Mouse (Mus musculus): ENCODE measurements around the gene Tmem199. TPM values are rescaled to one million over a fixed set of nuclear protein-coding genes. Genes with fewer than 3 reads are reported as not detected.

The Tmem199 gene
- polyA plus RNA-seq, 1 experiment from 2014 or later, result 57.9 TPM

DNA sequence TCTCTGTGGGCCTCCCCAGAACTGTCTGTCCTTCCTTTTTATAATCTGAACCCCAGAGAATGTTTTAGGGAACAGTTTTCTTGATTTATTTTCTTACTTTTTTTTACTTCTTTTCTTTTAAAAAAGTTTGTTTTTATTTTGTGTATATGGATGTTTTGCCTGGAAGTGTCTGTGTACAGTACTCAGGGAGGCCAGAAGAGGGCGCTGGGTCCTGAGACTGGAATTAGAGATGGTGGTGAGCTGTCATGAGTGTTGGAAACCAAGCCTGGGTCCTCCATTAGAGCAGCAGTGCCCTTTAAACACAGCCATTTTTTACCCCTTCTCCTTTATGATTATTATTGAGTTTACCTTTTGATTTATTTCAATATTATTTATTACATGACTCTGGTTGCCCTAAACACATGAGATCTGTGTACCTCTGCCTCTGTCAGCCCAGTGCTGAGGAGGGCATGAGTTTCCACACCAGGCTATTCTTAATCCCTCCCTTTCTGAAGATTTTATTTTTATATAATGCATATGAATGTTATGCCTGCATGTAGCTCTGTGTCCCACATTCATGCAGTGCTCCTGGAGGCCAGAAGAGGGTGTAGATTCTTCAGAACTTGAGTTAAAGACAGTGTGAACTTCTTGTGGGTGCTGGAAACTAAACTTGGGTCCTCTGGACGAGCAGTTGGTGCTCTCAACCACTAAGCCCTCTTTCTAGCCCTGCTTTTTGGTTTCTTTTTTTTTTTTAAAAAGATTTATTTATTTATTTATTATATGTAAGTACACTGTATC is 3.8 kb upstream of the Tmem199 start:
- peaks cover 65% of the 10 kb centered on the region for H3K36me3 ChIP-seq (ENCODE audit: control insufficient read depth, insufficient read depth, low read length)
- DNase-seq (ENCODE audit: low spot score), result peak; percentile 50
- ATAC-seq (replicated peaks; ENCODE audit: low FRiP score, low TSS enrichment, low read depth), result no peak

DNA sequence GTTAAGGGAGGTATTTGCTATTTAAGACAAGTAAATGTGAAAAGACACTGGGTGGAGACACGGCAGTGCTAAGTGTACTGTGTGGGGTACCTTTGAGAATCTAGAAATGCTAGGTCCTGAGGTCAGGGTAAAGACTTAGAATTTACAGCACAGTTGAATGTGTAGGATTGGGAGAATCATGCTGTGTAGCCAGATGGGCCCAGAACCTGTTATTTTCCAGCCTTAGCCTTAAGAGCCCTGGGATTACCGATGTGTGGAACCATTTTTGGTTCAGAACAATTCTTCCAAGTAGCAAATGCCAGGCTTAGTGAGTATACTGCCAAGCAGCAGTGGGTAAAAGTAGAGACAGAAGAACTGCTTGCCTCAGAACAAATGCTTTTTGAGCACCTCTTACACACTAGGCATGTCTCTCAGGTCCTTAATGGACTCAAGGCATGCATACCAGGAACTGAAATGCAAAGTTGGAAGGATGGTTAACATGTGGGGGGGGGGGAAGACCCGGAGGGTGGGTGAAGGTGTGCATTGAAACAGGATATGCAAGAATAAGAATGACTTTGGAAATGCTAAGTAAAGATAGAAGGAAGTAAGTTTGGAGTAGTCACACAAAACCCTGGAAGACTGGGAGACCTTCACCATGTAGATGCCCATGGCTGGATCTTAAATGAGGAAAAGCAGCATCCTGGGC is 1.3 kb upstream of the Tmem199 start:
- peaks cover 53% of the 10 kb centered on the region for H3K36me3 ChIP-seq (ENCODE audit: control insufficient read depth, insufficient read depth, low read length)
- H3K27me3 ChIP-seq (replicated peaks; ENCODE audit: control insufficient read depth, insufficient read depth, low read length), result no peaks in the 10 kb centered on the region
- 77% methylated on average over 3 of the region's 3 CpGs for WGBS
- no peaks in the 10 kb centered on the region for H3K9me3 ChIP-seq (ENCODE audit: control insufficient read depth, low read length)
- H3K27ac ChIP-seq (ENCODE audit: low read depth), result no peak overlapping the region
- peak overlapping the region; percentile 89 for H3K9ac ChIP-seq (ENCODE audit: low read length)
- ATAC-seq (replicated peaks; ENCODE audit: low FRiP score, low TSS enrichment, low read depth) (no peak), DNase-seq (ENCODE audit: low spot score) (no peak)
- peaks cover 12% of the 10 kb centered on the region for H3K4me1 ChIP-seq (replicated peaks; ENCODE audit: control insufficient read depth, insufficient read depth, low read length)
- H3K4me2 ChIP-seq (ENCODE audit: low read length), result peak overlapping the region; percentile 89
- H3K4me3 ChIP-seq (ENCODE audit: low read depth, low read length), result peak overlapping the region; percentile 91

More for the DNA sequence above, 3.8 kb upstream of the Tmem199 start:
- Histone ChIP-seq H3K9me3 (ENCODE audit: control insufficient read depth, low read length) (no peaks in the 10 kb centered on the region), H3K9ac (ENCODE audit: low read length) (no peak overlapping the region), H3K4me2 (ENCODE audit: low read length) (no peak overlapping the region), H3K27me3 (replicated peaks; ENCODE audit: control insufficient read depth, insufficient read depth, low read length) (no peaks in the 10 kb centered on the region), H3K27ac (ENCODE audit: low read depth) (no peak overlapping the region), H3K4me1 (replicated peaks; ENCODE audit: control insufficient read depth, insufficient read depth, low read length) (peaks cover 12% of the 10 kb centered on the region), H3K4me3 (ENCODE audit: low read depth, low read length) (no peak overlapping the region)
- 70% methylated on average over 2 of the region's 2 CpGs for WGBS

DNA sequence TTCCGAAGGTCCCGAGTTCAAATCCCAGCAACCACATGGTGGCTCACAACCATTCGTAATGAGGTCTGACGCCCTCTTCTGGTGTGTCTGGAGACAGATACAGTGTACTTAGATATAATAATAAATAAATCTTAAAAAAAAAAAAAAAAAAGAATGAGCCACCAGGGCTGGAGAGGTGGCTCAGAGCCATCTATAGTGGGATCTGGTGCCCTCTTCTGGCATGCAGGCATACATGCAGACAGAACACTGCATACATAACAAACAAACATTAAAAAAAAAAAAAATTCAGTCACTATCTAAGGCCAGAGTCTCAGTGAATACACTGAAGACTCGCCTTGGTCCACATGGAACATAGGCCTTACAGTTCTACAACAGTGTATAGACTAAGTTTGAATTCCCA is 2.8 kb downstream of the Tmem199 start:
- Histone ChIP-seq H3K27ac (ENCODE audit: low read depth) (no peak overlapping the region), H3K9ac (ENCODE audit: low read length) (no peak overlapping the region), H3K9me3 (ENCODE audit: control insufficient read depth, low read length) (no peaks in the 10 kb centered on the region), H3K4me1 (replicated peaks; ENCODE audit: control insufficient read depth, insufficient read depth, low read length) (peaks cover 12% of the 10 kb centered on the region), H3K36me3 (ENCODE audit: control insufficient read depth, insufficient read depth, low read length) (peaks cover 41% of the 10 kb centered on the region), H3K27me3 (replicated peaks; ENCODE audit: control insufficient read depth, insufficient read depth, low read length) (no peaks in the 10 kb centered on the region), H3K4me2 (ENCODE audit: low read length) (no peak overlapping the region), H3K4me3 (ENCODE audit: low read depth, low read length) (no peak overlapping the region)
- DNase-seq (ENCODE audit: low spot score), result no peak
- WGBS, result 86% methylated on average over 5 of the region's 5 CpGs
- ATAC-seq (replicated peaks; ENCODE audit: low FRiP score, low TSS enrichment, low read depth), result no peak

DNA sequence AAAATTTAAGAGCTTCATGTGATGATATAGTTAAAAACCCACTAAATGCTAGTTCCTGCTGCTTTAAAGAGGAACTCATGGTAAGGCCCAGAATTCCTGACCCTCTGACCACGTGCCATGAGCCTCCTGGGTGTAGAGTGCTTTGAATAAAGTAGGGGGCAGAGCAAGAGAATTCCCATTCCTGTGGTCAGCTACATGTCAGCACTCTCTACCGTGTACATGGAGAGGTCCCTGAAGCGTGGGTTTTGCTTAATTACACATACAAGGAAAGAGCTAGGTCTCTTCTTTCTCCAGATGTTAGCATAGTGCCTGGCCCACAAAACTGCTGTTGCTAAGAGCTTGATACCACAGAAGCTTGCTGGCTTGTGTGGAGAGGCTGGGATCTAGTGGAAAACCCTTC is 6.5 kb downstream of the Tmem199 start:
- no peak for DNase-seq (ENCODE audit: low spot score)
- peaks cover 36% of the 10 kb centered on the region for H3K36me3 ChIP-seq (ENCODE audit: control insufficient read depth, insufficient read depth, low read length)
- H3K4me1 ChIP-seq (replicated peaks; ENCODE audit: control insufficient read depth, insufficient read depth, low read length), result no peaks in the 10 kb centered on the region
- ATAC-seq (replicated peaks; ENCODE audit: low FRiP score, low TSS enrichment, low read depth), result no peak
- 0 out of 2 replicates have a peak, but pooled peaks cover 3% of the 10 kb centered on the region for H3K27me3 ChIP-seq (replicated peaks; ENCODE audit: control insufficient read depth, insufficient read depth, low read length)
- H3K9ac ChIP-seq (ENCODE audit: low read length), result no peak overlapping the region
- WGBS, result 79% methylated on average over 3 of the region's 3 CpGs
- no peak overlapping the region for H3K27ac ChIP-seq (ENCODE audit: low read depth)
- H3K4me3 ChIP-seq (ENCODE audit: low read depth, low read length), result no peak overlapping the region
- no peaks in the 10 kb centered on the region for H3K9me3 ChIP-seq (ENCODE audit: control insufficient read depth, low read length)
- no peak overlapping the region for H3K4me2 ChIP-seq (ENCODE audit: low read length)

DNA sequence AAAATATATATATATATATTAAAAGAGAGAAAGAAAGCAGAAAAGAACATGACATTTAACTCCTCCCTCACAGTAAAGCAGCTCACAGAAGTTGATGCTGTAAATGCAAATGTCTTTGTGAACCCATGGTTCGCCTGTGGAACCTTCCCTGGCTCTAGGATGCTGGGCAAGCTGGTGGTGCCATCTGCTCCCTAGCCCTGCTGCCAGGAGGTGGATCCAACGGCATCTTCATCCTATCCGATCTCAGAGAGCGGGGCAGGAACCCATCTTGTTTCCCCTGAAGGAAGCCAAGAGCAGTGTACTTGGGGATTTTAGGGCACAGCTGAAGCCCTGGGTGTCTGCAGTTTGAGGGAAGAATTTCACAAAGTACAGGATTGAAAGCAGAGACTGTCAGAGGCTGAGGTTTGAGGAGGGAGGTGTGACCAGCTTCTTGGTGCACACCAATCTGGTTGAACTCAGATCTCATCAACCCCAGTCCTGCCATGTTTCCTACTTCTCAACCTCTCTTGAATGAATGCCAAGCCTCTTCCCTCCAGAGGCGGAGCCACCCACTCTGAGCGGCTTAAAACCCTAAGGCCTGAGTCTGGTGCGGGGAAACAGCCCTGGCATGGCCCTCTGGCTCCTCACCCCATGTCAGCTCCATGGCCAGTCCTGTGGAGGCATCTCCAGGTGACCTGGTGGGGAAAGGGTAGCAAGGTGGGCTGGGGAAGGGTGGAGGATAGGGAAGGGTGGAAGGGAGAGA is 8.9 kb downstream of the Tmem199 start, which contains the start of gene Sebox:
Sebox (plus strand) TSS at position 539 of the 742 bp plus-strand sequence.
- DNase-seq (ENCODE audit: low spot score) (no peak), ATAC-seq (replicated peaks; ENCODE audit: low FRiP score, low TSS enrichment, low read depth) (no peak)
- H3K4me1 ChIP-seq (replicated peaks; ENCODE audit: control insufficient read depth, insufficient read depth, low read length), result no peaks in the 10 kb centered on the region
- H3K9ac ChIP-seq (ENCODE audit: low read length), result no peak within 1 kb of the TSS
- H3K9me3 ChIP-seq (ENCODE audit: control insufficient read depth, low read length), result no peaks in the 10 kb centered on the region
- WGBS, result 76% methylated on average over 7 of the region's 7 CpGs
- H3K27ac ChIP-seq (ENCODE audit: low read depth), result no peak within 1 kb of the TSS
- peaks cover 22% of the 10 kb centered on the region for H3K36me3 ChIP-seq (ENCODE audit: control insufficient read depth, insufficient read depth, low read length)
- H3K27me3 ChIP-seq (replicated peaks; ENCODE audit: control insufficient read depth, insufficient read depth, low read length), result peaks cover 11% of the 10 kb centered on the region; the same call in 1 of the 2 replicates
- H3K4me2 ChIP-seq (ENCODE audit: low read length), result no peak within 1 kb of the TSS
- H3K4me3 ChIP-seq (ENCODE audit: low read depth, low read length), result no peak within 1 kb of the TSS

DNA sequence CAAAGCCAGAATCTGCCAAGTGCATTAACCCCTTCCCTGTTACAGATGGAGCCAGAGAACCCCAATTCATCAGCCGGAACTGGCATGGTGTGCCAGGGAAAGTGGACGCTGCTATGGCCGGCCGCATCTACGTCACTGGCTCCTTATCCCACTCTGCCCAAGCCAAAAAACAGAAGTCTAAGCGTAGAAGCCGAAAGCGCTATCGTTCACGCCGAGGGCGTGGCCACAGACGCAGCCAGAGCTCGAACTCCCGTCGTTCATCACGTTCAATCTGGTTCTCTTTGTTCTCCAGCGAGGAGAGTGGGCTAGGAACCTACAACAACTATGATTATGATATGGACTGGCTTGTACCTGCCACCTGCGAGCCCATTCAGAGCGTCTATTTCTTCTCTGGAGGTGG is 10.4 kb downstream of the Tmem199 start:
- ATAC-seq (replicated peaks; ENCODE audit: low FRiP score, low TSS enrichment, low read depth), result no peak
- DNase-seq (ENCODE audit: low spot score), result no peak
- Histone ChIP-seq H3K27me3 (replicated peaks; ENCODE audit: control insufficient read depth, insufficient read depth, low read length) (peaks cover 15% of the 10 kb centered on the region), H3K27ac (ENCODE audit: low read depth) (no peak overlapping the region), H3K4me1 (replicated peaks; ENCODE audit: control insufficient read depth, insufficient read depth, low read length) (peaks cover 6% of the 10 kb centered on the region; the same call in 1 of the 2 replicates), H3K36me3 (ENCODE audit: control insufficient read depth, insufficient read depth, low read length) (peaks cover 6% of the 10 kb centered on the region; the same call in 1 of the 2 replicates), H3K9ac (ENCODE audit: low read length) (no peak overlapping the region), H3K9me3 (ENCODE audit: control insufficient read depth, low read length) (no peaks in the 10 kb centered on the region), H3K4me2 (ENCODE audit: low read length) (no peak overlapping the region), H3K4me3 (ENCODE audit: low read depth, low read length) (no peak overlapping the region)
- 75% methylated on average over 20 of the region's 20 CpGs for WGBS

DNA sequence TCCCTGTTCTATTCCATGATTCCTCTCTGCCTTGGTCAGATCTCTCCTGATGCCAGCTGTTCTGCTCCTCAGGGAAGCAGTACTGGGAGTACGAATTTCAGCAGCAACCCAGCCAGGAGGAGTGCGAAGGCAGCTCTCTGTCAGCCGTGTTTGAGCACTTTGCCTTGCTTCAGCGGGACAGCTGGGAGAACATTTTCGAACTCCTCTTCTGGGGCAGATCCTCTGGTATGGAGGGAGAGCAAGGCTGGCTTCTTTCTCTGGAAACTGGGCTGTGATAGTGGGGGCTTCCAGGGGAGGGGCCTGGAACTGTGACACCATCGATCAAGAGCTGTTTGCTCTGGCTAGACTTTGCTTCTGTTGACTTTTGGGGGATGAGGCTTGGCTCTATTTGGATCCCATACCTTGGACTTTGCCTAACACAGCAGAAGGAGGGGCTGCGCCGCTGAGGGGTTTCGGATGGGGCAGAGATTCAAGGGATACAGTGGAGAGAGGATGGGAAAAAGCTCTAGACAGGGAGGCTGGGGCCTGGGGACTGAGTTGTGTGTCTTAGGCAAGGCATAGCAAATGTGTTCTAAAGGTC is 11.3 kb downstream of the Tmem199 start:
- Histone ChIP-seq H3K9me3 (ENCODE audit: control insufficient read depth, low read length) (no peaks in the 10 kb centered on the region), H3K27ac (ENCODE audit: low read depth) (no peak overlapping the region), H3K36me3 (ENCODE audit: control insufficient read depth, insufficient read depth, low read length) (0 out of 2 replicates have a peak, but pooled peaks cover 1% of the 10 kb centered on the region), H3K9ac (ENCODE audit: low read length) (no peak overlapping the region), H3K27me3 (replicated peaks; ENCODE audit: control insufficient read depth, insufficient read depth, low read length) (peaks cover 23% of the 10 kb centered on the region), H3K4me1 (replicated peaks; ENCODE audit: control insufficient read depth, insufficient read depth, low read length) (peaks cover 6% of the 10 kb centered on the region; the same call in 1 of the 2 replicates), H3K4me3 (ENCODE audit: low read depth, low read length) (no peak overlapping the region), H3K4me2 (ENCODE audit: low read length) (no peak overlapping the region)
- DNase-seq (ENCODE audit: low spot score) (no peak), ATAC-seq (replicated peaks; ENCODE audit: low FRiP score, low TSS enrichment, low read depth) (no peak)
- 67% methylated on average over 9 of the region's 9 CpGs for WGBS

DNA sequence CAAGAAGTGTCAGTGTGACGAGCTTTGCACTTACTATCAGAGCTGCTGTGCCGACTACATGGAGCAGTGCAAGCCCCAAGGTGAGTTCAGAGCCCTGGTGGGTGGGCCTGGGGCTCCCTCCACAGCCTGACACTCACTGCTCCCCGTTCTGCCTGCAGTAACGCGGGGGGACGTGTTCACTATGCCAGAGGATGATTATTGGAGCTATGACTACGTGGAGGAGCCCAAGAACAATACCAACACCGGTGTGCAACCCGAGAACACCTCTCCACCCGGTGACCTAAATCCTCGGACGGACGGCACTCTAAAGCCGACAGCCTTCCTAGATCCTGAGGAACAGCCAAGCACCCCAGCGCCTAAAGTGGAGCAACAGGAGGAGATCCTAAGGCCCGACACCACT is 12.4 kb downstream of the Tmem199 start:
- 50% methylated on average over 16 of the region's 16 CpGs for WGBS
- ATAC-seq (replicated peaks; ENCODE audit: low FRiP score, low TSS enrichment, low read depth) (no peak), DNase-seq (ENCODE audit: low spot score) (no peak)
- no peaks in the 10 kb centered on the region for H3K36me3 ChIP-seq (ENCODE audit: control insufficient read depth, insufficient read depth, low read length)
- peaks cover 6% of the 10 kb centered on the region; the same call in 1 of the 2 replicates for H3K4me1 ChIP-seq (replicated peaks; ENCODE audit: control insufficient read depth, insufficient read depth, low read length)
- no peak overlapping the region for H3K4me3 ChIP-seq (ENCODE audit: low read depth, low read length)
- H3K27me3 ChIP-seq (replicated peaks; ENCODE audit: control insufficient read depth, insufficient read depth, low read length), result peaks cover 26% of the 10 kb centered on the region
- no peak overlapping the region for H3K4me2 ChIP-seq (ENCODE audit: low read length)
- H3K9me3 ChIP-seq (ENCODE audit: control insufficient read depth, low read length), result no peaks in the 10 kb centered on the region
- H3K9ac ChIP-seq (ENCODE audit: low read length), result no peak overlapping the region
- no peak overlapping the region for H3K27ac ChIP-seq (ENCODE audit: low read depth)

All from intestine, embryonic 14.5 days (tissue).